Mouse (Mus musculus) MEL-GATA-1-ER (cell line): ENCODE measurements around the gene C5ar1.
"Not testable (repeated sequence)": the region's sequence is repeated elsewhere in the genome, so short reads cannot be mapped to it uniquely, and the experiment has no call there.

Experiments used
- DNase-seq: peaks from one replicate; pipeline ENCODE4 v3.0.0-alpha.2; 2012; ENCODE audit warnings: low read depth; ENCODE audit errors: extremely low read depth

C5ar1 gene

GRCm38 (mm10) chr7:16259110-16259590, at the start of gene C5ar1:
Gene C5ar1 (minus strand): TSS chr7:16259540.
- no peak for DNase-seq

GRCm38 (mm10) chr7:16308555-16309317, 49.4 kb upstream of the C5ar1 start:
- no peak for DNase-seq

- DNase-seq, result not testable (repeated sequence)
These were observed 48.8 kb upstream of the C5ar1 start, which contains the start of gene Bbc3 for GRCm38 (mm10) chr7:16308093-16308492. Gene Bbc3 (plus strand): TSS chr7:16308393.

- DNase-seq, result not testable (repeated sequence)
These were observed 47.8 kb upstream of the C5ar1 start for GRCm38 (mm10) chr7:16307141-16307540.

GRCm38 (mm10) chr7:16299419-16300035, 40.2 kb upstream of the C5ar1 start:
- DNase-seq, result no peak

- DNase-seq, result no peak
These were observed 39.6 kb upstream of the C5ar1 start for GRCm38 (mm10) chr7:16298927-16299326.

GRCm38 (mm10) chr7:16297616-16298015, 38.3 kb upstream of the C5ar1 start:
- DNase-seq, result no peak

- DNase-seq, result no peak
These were observed 37.5 kb upstream of the C5ar1 start for GRCm38 (mm10) chr7:16296766-16297390.

GRCm38 (mm10) chr7:16296146-16296545, 36.8 kb upstream of the C5ar1 start:
- no peak for DNase-seq

GRCm38 (mm10) chr7:16295321-16295900, 36.1 kb upstream of the C5ar1 start:
- DNase-seq, result no peak

GRCm38 (mm10) chr7:16294837-16295236, 35.5 kb upstream of the C5ar1 start:
- DNase-seq, result peak; percentile 93

GRCm38 (mm10) chr7:16294346-16294745, 35.0 kb upstream of the C5ar1 start:
- DNase-seq, result no peak

GRCm38 (mm10) chr7:16287791-16288190, 28.5 kb upstream of the C5ar1 start:
- DNase-seq, result no peak

- no peak for DNase-seq
These were observed 27.7 kb upstream of the C5ar1 start for GRCm38 (mm10) chr7:16287016-16287415.

- DNase-seq, result peak; percentile 88
These were observed 27.0 kb upstream of the C5ar1 start, which contains the start of gene Ccdc9 for GRCm38 (mm10) chr7:16286026-16286961. Gene Ccdc9 (minus strand): TSS chr7:16286795.

- no peak for DNase-seq
These were observed 26.2 kb upstream of the C5ar1 start for GRCm38 (mm10) chr7:16285450-16286025.

- DNase-seq, result no peak
These were observed 25.6 kb upstream of the C5ar1 start for GRCm38 (mm10) chr7:16284904-16285303.

- no peak for DNase-seq
These were observed 24.7 kb upstream of the C5ar1 start for GRCm38 (mm10) chr7:16284001-16284400.

- DNase-seq, result no peak
These were observed 23.0 kb upstream of the C5ar1 start for GRCm38 (mm10) chr7:16282334-16282733.

GRCm38 (mm10) chr7:16280721-16281120, 21.4 kb upstream of the C5ar1 start:
- no peak for DNase-seq
